Mouse (Mus musculus) right cerebral cortex, adult 18-20 months (tissue): ENCODE results near the gene Pappa.

Experiments used
- DNase-seq: peaks from one replicate; pipeline ENCODE4 v3.0.0; 2022; ENCODE audit warnings: mixed read lengths

Gene Pappa

DNA sequence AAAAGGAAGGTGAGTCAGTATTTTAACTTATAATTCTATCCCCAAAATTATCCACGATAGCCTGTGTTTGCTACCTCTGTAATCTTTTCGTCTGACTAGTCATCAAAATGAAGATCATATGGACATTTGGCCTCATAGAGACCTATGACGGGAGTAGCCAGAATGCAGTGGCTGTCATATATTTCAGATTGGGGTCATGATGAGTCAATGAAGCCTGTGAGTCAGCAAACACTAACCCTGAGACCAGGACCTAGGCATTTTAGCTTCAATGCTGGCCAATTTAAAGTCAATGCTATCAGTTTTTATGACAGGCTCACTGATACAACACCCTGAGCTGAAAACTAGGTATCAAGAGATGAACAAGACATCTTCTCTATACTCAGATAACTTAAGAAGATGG is 50.5 kb downstream of the Pappa start:
- no peak for DNase-seq

DNA sequence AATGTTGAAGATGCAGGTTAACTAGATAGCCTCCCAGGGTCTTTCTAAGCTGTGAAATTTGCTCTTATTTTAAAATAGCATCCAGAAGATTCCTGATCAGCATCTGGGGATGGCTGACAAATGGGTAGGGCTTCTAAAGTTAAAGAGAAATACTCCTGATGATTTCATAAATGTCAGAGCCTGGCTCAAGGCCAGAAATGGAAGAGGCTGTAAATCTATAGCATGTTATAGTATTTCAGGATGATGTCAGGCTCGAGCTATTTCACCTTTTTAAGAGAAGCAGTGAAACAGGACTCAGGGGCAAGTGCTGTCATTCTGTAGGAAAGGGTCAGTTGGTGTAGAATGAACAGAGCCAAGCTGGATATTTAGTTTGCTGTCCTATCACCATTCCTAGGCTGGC is 54.2 kb downstream of the Pappa start:
- DNase-seq = no peak

DNA sequence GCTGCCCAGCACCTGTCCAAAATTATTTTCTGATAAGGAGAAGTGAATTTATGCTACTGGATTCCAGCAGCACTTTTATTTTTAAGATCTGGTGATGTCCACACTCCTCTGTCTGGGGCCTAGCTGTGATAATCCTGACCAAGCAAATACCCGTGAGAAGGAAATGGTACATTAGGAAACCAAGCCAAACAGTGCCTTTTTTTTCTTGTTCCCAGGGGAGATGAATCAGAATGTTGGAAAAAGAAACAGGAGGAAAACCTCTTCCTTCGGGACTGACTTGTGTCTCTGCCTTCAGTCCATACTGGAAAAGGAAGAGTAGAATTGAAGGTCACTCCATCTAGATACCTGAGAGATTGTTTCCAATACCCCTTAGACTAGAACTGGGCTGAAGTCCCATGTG is 63.3 kb downstream of the Pappa start:
- DNase-seq = no peak

DNA sequence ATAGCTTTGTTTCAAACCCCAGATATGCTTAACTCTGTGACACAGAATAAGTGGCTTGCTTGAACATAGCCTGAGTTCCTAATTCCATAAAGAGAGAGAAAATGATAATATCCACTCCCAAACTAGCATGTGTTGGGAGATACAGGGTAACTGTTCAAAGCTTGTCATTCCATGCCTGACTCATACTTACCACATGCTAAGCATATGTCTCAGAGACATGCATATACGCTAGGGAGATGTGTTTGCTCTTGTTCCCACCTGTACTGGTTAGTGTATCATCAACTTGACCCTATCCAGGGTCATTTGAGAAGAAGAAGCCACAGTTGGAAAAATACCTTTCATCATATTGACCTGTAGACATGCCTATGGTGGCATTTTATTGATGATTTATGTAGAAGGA is 63.7 kb downstream of the Pappa start:
- DNase-seq = no peak

DNA sequence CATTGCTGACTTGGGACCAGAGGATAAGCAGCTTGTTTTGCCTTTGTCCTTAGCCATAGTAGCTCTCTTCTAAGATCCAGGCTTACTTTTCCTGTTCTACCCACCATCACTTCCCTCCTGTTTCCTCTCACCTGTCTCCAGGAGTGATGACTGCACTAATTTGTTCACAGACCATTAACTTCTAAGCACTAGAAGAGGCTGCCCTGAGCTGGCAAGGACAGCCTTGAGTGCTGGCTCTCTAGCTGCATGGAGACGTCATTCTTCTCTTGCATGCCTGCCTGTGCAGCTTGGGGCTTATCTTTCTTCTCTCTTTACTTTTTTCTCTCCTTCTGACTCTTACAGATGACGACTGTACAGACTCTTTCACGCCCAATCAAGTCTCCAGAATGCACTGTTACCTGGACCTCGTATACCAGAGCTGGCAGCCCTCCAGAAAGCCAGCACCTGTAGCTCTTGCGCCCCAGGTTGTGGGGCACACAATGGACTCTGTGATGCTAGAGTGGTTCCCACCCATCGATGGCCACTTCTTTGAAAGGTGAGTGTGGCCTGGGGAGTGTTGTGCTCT is 65.0 kb downstream of the Pappa start:
- DNase-seq = no peak

DNA sequence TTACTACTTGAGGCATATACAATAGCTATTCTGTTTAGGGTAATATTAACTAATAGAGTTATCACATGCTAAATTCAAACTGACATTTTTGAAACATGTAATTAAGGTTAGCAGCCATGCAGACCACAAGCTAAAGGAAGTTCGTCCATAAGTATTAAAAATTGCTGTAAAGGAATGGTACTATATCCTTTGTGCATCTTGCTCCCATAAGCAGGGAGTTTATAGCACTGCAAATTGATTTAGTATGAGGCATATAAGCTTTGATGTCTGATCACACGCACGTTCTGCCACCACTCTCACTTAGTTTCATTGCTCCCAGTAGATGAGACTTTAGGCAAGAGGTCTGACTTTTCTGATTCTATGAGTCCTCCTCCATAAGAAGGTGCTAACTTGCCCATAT is 68.8 kb downstream of the Pappa start:
- DNase-seq = no peak

DNA sequence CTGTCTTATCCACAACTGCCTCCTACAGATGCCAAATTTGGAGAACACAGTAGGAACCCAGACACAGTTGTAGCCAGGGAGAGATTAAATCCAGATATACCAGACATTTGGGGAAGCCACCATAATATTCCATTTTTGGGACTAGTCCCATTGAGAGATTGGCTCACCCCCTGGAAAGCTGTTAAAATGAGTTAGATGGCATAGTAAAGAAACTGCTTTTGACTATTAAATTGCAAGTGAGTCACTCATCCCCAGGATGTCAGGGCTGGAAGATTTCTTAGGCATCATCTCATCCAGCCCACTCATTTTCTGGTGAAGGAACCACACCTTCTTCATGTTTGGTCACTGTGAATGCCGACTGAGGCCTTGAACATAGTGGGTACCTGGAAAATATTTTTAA is 72.0 kb downstream of the Pappa start:
- DNase-seq = no peak

DNA sequence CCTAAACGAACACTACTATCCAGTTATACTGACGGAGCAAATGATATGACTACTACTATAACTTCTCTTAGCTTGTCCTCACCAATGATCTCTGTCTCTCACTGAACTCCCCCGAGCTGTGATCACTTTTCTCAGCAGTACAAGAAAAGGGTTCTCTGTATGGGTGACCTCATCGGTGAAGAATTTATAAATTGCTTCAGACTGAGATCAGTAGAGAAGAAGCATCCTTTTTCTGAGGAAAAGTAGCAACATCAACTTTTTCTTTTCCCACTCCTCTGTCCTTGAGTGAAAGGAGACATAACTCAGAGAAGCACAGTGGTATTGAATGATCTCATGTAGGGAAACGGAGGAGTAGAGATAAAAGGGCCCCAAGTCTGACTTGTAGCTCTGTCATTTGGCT is 79.7 kb downstream of the Pappa start:
- DNase-seq = no peak

DNA sequence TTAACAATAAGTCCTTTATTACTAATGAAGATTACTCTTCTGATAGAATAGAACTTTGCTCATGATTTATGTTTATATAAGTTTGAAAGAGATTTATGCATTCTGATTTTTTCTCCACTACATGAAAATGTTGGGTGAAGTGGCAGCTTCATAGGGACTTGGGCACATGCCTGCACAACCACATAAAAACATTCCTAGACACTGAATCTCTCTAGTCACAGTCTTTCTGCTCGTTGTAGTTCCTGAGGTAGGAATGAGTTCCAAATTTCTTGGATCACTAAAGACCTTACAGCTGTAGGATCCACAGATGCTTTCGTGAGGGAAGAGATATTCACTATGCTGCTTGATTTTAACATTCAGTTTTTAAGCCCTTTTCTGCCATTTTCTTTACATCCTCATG is 81.5 kb downstream of the Pappa start:
- DNase-seq = no peak

DNA sequence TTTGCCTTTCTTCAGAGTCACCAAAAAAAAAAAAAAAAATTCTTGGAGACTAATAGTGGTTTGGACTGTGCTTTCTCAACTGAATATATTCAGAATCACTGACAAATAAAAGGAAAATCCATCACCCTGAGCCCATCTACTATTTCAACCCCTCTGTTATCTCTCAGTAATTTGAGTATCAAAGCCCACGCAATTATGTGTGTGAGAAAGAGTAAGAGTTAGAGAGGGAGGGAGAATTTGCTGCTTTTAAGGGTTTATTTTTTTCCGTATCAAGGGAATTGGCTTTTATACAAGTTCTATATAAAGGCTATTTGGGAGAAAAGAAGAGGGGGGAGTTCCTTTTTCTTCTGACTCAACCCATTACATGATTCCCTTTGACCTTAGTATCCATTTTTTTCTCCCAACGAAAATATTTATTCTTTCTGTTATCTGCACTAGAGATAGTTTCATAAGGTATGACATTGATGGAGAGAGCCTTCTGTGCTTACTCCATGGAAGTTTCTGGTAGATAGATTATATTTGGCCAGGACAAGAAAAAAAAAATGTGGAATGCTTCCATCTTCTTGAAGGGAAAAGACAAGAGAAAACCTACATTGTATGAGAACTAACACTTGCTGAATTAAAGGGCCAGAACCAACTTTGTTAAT is 85.5 kb downstream of the Pappa start:
- no peak for DNase-seq

DNA sequence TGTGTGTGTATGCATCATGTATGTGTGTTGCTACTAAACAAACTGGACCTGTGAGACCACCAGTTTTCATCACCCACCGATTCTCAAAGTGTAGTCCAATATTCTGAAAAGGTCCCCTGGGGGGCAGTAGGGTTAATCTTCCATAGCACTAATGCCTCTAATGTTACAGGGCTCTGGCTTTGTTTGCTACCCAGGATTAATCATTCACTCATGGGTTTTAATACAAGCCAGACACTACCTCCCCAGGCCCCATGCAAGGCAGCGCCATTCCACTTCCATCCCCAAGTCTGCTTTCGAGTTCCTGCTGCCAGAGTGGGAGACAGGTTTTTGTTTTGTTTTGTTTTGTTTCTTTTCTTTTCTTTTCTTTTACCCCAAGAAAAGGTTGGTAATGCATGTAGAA is 92.7 kb downstream of the Pappa start:
- no peak for DNase-seq

DNA sequence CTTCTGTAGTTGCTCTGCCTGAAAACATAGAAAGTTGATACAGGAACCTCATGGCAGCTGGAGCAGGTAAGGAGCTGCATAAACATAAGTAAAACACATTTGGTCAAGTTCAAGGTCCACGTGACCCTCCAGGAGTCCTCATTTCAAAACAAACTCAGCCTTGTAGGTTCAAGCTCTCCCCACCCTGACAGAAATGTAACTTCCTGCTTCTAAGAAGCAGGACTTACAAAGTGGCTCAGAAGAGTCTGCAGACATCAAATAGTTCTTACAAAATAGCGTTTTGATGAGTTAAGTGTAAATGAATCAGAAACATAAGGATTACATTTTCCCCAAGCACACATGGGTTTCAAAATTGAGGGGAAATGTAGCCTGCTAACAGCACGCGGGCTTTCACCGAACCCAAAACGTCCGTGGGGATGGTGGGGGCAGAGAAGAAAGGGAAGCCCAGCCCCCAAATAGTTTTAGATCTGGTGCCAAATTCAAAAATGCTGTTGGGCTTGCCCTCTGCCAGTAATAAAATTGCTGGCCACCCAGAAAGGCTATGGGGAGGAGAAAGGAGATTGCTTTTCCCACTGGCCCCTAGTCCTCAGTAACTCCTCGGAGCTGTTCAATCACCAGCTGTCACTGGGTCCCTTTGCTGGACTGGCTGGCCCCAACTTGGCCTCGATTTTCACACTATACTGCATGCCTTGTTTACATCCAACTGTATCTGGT is 93.8 kb downstream of the Pappa start:
- no peak for DNase-seq

DNA sequence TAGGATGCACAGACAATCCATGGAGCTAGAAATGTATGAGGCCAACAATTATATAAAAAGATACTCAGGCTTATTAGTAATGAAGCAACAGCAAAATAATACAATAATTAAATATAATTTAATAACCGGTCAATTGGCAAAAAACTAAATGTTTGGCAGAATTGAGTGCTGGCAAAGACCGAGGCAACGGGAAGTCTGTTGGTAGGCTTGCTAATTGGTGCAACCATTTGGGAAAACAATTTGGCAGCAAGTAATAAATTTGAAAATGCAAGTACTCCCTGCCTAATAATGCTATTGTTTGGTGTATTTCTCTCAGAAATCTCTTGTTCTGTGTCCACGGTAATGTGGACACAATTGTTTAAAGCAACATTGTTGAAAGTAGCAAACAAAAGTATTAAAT is 99.9 kb downstream of the Pappa start:
- DNase-seq = no peak

DNA sequence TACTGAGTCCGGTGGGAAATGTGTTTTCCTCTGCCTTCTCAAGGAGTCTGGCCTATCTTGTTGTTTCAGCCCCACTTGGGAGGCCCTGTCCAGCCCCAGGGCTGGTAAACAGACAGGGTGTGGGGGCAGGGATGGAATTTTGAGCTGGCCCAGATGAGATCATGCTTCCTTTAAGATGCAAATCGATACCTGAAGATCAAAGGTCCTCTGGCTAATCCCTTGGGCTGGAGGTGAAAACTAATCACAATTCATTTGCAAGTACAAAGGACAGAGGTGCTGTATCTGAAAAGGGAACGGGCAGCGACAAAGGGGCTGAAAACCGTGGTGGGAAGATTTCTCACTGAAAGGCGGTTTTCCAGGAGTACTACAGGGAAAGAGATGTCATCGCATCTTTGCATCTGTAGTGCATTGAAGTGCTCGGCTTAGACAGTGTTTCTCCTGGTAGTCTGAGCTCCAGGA is 114.6 kb downstream of the Pappa start:
- DNase-seq = no peak

DNA sequence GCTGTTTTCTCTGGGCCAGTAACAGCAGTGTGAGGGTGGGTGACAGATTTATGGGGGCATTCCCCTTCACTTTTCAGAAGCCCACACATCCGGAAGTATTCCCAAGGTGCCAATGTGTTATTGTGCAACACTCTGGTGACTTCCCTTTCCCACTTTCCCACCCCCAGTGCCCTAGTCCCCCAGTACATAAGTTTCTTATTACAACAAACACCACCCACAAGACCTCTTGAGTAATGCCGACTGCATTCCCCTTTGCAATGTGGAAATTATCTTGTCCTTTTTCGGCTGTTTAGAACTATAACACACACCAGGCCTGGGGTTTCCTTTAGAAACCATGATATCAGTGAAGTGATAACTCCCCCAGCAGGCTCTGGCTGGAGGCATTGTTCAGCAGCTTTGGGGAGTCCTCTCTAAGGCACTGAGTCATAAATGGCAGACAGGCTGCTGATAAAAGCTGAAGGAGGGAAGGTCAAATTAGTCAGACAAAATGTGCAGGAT is 118.5 kb downstream of the Pappa start:
- DNase-seq = no peak

DNA sequence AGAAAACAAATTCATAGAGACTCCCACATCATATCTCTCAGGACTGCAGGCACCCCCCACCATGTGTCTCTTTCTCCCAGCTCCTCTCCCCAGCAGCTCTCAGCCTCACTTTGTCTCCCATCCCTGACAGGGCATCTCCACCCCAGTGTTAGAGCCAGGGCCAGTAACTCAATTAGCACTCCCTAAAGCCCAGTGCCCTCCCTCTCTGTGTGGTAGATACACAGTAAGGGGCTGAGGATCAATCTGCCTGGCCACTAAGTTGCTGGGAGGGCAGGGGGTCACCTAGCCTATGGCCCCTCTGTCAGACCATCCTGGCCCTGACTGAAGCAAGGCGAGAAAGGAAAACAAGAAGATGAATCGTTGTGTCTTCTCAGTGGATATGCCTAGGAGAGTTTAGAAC is 119.3 kb downstream of the Pappa start:
- no peak for DNase-seq

DNA sequence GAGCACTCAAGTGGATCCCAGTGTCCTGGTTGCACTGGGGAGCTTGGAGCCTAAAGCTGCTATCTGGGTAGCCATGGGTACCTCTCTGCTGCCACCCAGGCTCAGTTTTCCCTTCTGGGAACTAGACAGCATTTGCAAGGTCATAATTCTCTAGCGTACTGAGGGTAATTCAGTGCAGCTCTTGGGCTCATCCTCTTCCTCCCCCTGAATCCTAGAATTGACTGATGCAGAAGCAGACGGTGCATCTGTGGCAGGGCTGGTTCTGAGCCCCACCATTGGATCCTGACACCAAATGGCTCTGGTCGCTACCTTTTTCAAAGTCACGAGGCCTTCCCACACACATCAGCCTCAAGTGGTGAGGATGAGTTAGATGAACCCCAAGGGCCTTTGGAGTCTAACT is 121.0 kb downstream of the Pappa start:
- DNase-seq = no peak

DNA sequence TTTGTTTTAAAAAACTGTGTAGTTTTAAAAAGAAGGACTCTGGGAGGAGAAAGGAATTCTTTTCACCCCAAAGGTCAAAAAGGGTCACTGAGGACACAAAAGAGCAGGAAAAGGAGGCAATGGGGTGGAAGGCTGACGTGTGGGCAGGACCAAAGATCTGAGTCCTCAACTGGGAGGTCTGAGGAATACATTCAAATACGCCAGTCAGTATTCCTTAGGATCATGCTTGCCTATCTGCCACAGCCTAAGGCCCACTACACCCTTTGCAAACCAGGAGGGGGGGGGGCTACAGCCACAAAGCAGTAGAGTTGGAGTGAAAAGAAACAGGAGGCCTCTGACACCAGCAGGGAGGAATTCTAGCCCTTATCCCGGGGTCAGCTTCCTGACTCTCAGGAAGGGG is 121.5 kb downstream of the Pappa start:
- DNase-seq = no peak

DNA sequence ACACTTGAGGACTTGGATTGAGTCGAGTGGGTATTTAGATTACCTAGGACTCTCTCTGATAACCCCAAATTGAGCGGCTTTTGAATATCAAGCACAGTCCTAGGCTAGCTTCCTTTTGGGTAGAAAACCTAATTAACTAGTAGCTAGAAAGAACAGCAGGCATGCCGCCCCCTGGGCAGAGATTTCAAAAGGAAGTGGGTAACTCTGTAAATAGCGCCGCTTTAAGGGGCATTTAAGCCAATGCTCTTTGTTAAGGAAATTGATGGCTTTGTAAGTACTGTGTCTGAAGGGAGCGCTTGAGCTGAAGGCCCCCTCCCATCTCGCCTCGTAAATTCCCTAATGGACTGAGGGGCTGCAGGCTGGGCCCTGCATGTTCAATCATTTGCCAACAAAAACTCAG is 128.2 kb downstream of the Pappa start:
- DNase-seq = no peak

DNA sequence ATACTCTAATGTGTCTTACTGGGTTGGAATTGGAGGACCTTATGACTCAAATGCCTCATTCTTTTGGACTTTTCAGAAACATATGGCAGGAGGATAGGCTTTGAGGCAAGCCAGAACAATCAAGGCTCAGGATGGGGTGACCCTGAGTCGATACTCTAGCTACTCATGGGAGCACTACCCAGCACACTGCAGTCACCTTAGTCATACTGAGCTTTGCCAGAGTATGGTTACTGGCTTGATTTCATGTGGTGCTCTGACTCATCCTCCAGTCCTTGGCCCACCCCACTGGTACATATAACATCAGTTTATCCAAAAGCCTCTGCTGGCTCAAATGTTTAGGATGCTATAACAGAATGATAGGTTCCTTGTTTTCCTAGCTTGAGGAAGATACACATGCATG is 130.1 kb downstream of the Pappa start:
- DNase-seq = no peak

DNA sequence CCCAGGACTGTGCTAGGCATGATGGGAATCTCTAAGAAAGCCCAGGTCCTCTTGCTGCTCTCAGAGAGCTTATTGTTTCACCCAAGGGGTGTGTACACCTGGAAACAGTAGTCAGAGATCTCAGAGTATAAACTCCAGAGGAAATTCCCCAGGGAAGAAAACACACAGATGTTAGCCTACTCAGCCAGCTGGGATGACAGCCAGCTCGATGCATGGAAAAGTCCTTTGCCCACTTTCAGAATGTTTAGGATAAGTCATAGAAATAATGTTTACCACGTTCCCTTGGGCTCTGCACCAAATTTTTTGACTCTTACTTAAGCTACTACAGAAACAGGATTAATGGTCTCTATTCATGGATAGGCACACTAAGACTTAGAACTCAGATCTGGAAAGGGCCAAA is 143.1 kb downstream of the Pappa start:
- no peak for DNase-seq

DNA sequence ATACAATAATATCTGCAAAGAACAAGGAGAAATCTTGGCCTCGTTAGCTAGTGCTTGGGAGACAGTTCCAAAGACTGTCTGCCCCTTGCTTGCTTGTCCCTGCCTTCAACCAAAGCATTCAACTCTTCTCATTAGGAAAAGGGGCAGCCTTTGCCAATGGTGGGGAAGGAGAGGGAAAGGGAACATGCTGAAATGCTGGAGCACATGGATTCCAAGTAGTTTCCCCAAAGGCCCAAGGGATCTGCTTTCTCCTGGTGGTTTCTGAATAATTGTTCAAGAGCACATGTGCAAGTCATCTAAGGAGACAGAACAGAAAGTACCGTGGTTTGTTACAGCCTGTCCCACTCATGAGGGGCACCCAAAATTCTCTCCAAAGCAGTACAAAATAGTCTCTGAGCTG is 146.0 kb downstream of the Pappa start:
- no peak for DNase-seq

DNA sequence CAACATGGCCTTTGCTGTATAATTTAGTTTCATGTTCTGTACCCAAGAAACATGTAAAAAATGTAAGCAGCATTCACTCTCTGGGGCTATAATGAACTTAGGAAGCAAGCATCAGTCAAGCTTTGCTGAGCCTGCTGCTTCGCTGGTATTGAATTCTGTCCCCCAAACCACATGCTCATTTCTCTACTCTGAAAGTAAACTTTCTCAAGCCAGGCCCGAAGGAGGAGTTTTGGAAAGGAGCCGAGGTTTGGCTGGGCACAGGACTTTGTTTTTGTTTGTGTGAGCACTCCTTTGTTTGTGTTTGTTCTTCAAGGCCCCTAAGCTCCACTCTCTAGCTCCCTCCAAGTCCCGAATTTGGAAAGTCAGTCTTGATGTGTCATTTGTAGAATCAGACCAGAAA is 148.3 kb downstream of the Pappa start:
- DNase-seq = peak; percentile 3

DNA sequence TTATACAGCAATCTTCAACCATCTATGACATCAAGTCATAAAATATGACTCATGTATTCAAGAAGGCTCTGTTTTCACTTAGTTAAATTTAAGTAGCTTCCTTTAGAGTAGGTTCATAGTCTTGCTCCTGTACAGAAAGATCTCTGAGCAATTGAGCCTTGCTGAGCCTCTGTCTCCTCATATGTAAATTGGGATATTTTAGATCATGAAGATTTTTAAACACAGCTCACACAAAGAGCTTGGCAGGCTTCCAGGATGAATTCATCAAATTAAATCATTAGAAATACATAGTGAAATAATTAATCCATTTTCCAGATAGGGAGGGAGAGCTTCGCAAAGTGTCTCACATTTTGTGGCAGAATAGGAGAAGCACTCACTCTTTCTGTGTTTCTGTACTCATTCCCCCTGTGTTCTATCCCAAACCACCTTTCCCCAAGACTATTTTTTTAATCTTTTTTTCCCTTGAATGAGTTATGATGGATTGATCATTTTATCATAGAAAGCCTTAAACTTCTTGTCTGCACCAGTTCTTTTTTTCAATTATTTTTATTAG is 149.4 kb downstream of the Pappa start:
- DNase-seq = peak; percentile 13
